Mouse (Mus musculus) stomach, postnatal 0 days (tissue): Measurements from ENCODE around the gene Scamp1.

Experiments
- CTCF ChIP-seq: IDR thresholded peaks from 2 replicates; pipeline ENCODE4 v1.5.1; 2016; ENCODE audit warnings: antibody characterized with exemption, low read depth, mild to moderate bottlenecking, moderate library complexity
- EP300 ChIP-seq: optimal IDR thresholded peaks from 2 replicates; pipeline ENCODE3; 2016; ENCODE audit warnings: antibody characterized with exemption

GRCm38 (mm10) chr13:94263943-94264342 lies 21.7 kb downstream of the Scamp1 start:
- TF ChIP-seq CTCF = no peak
- no peak for TF ChIP-seq EP300
